Mouse (Mus musculus): ENCODE measurements around the gene Gm49405.
"Not testable (repeated sequence)": the region's sequence is repeated elsewhere in the genome, so short reads cannot be mapped to it uniquely, and the experiment has no call there.

Gene Gm49405

GRCm38 (mm10) chr19:4013066-4013465 is 12.6 kb downstream of the Gm49405 start:
- no peak for DNase-seq (ENCODE audit: low read depth, low spot score)

GRCm38 (mm10) chr19:4014802-4015201 is 14.4 kb downstream of the Gm49405 start:
- DNase-seq (ENCODE audit: low read depth, low spot score): no peak

- no peak for DNase-seq (ENCODE audit: low read depth, low spot score)
Observed at GRCm38 (mm10) chr19:4015635-4016034, 15.2 kb downstream of the Gm49405 start.

GRCm38 (mm10) chr19:4017921-4018587 is 17.6 kb downstream of the Gm49405 start:
- DNase-seq (ENCODE audit: low read depth, low spot score): no peak

- peak; percentile 80 for DNase-seq (ENCODE audit: low read depth, low spot score)
Observed at GRCm38 (mm10) chr19:4018743-4019583, 18.5 kb downstream of the Gm49405 start.

GRCm38 (mm10) chr19:4023185-4023584 is 22.8 kb downstream of the Gm49405 start:
- no peak for DNase-seq (ENCODE audit: low read depth, low spot score)

GRCm38 (mm10) chr19:4027576-4027975 is 27.1 kb downstream of the Gm49405 start:
- no peak for DNase-seq (ENCODE audit: low read depth, low spot score)

GRCm38 (mm10) chr19:4032668-4033067 is 32.2 kb downstream of the Gm49405 start:
- no peak for DNase-seq (ENCODE audit: low read depth, low spot score)

GRCm38 (mm10) chr19:4033298-4033697 is 32.9 kb downstream of the Gm49405 start:
- DNase-seq (ENCODE audit: low read depth, low spot score): no peak

GRCm38 (mm10) chr19:4033742-4034141 is 33.3 kb downstream of the Gm49405 start:
- no peak for DNase-seq (ENCODE audit: low read depth, low spot score)

- peak; percentile 54 for DNase-seq (ENCODE audit: low read depth, low spot score)
Observed at GRCm38 (mm10) chr19:4036327-4037045, 36.1 kb downstream of the Gm49405 start.

- DNase-seq (ENCODE audit: low read depth, low spot score): not testable (repeated sequence)
Observed at GRCm38 (mm10) chr19:4037154-4037787, 36.8 kb downstream of the Gm49405 start.

GRCm38 (mm10) chr19:4037788-4038232 is 37.4 kb downstream of the Gm49405 start, which contains the start of gene Gstp1:
Gstp1 (minus strand) TSS chr19:4037985.
- peak; percentile 91 for DNase-seq (ENCODE audit: low read depth, low spot score)

- DNase-seq (ENCODE audit: low read depth, low spot score): not testable (repeated sequence)
Observed at GRCm38 (mm10) chr19:4040941-4041340, 40.5 kb downstream of the Gm49405 start.

GRCm38 (mm10) chr19:4041500-4041899 is 41.1 kb downstream of the Gm49405 start:
- DNase-seq (ENCODE audit: low read depth, low spot score): not testable (repeated sequence)

GRCm38 (mm10) chr19:4042124-4042523 is 41.7 kb downstream of the Gm49405 start:
- no peak for DNase-seq (ENCODE audit: low read depth, low spot score)

- DNase-seq (ENCODE audit: low read depth, low spot score): not testable (repeated sequence)
Observed at GRCm38 (mm10) chr19:4044109-4044508, 43.7 kb downstream of the Gm49405 start.

GRCm38 (mm10) chr19:4045966-4046865 is 45.8 kb downstream of the Gm49405 start, which contains the start of gene Gstp2:
Gstp2 (minus strand) TSS chr19:4046023.
- DNase-seq (ENCODE audit: low read depth, low spot score): peak; percentile 62

- no peak for DNase-seq (ENCODE audit: low read depth, low spot score)
Observed at GRCm38 (mm10) chr19:4046866-4047254, 46.4 kb downstream of the Gm49405 start.

- peak; percentile 88 for DNase-seq (ENCODE audit: low read depth, low spot score)
Observed at GRCm38 (mm10) chr19:4047859-4048258, 47.4 kb downstream of the Gm49405 start.

Data from mesoderm, embryonic 11.5 days (tissue).